Mouse (Mus musculus) G1E (cell line): Measurements from ENCODE around the gene Slc8b1.

Source experiments
- CTCF ChIP-seq: IDR thresholded peaks from 2 replicates; pipeline ENCODE4 v1.5.1; 2012; ENCODE audit warnings: low read depth, low read length, inconsistent platforms, mixed read lengths
- GATA1 ChIP-seq: IDR thresholded peaks from 2 replicates; pipeline ENCODE4 v1.6.1; 2012; ENCODE audit warnings: borderline replicate concordance, low read length, inconsistent platforms, mixed read lengths
- TAL1 ChIP-seq: conservative IDR thresholded peaks from 2 replicates; pipeline ENCODE4 v1.6.1; 2012; ENCODE audit warnings: low read depth, low read length, inconsistent platforms, mixed read lengths

GRCm38 (mm10) chr5:120493440-120493839, 17.5 kb upstream of the Slc8b1 start:
- TF ChIP-seq CTCF (no peak), TAL1 (no peak), GATA1 (no peak)
